Mouse (Mus musculus) right cerebral cortex, postnatal 4 days (tissue): ENCODE data around the gene Defb5.
"Not testable (repeated sequence)": the region's sequence is repeated elsewhere in the genome, so short reads cannot be mapped to it uniquely, and the experiment has no call there.

Experiments
- DNase-seq: peaks from one replicate; pipeline ENCODE4 v3.0.0-alpha.2; 2022

The Defb5 gene

DNA sequence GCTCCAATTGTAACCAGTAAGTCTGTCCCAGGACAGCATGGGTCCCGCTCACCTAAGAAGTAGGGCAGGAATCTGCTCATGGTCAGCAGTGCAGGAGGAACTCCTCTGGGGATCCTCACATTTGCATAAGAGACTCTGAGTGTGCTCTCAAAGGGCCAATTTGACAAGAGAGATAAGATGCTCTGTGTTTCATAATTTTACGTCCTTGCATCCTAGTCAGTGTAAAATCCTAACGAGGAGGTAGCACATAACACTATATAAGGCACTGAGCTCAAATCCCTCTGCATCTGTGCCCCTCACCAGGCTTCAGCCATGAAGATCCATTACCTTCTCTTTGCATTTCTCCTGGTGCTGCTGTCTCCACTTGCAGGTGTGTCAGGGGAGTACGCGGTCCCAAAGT, at the start of gene Defb5:
Gene Defb5 (plus strand): TSS at position 301 of the 400 bp plus-strand sequence.
- no peak for DNase-seq

DNA sequence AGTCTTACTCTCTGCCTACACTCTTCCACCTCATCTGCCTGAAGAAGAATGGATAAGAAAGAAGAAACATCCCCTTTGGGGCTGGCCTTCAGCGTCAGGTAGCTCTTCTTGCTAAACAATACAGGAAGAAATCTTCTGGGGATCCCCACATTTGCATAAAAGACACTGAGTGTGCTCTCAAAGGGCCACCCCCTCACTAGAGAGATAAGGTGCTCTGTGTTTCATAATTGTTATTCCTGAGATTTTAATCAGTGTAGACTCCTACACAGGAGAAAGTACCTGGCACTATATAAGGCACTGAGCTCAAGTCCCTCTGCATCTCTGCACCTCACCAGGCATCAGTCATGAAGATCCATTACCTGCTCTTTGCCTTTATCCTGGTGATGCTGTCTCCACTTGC, 22.2 kb upstream of the Defb5 start, which contains the start of gene Defb6:
Gene Defb6 (plus strand): TSS at position 318 of the 400 bp plus-strand sequence.
- DNase-seq = no peak

- no peak for DNase-seq
Measured at GRCm38 (mm10) chr8:19238101-19238500, 9.3 kb upstream of the Defb5 start.

- no peak for DNase-seq
Measured at GRCm38 (mm10) chr8:19239616-19240015, 7.8 kb upstream of the Defb5 start, which contains the start of gene Defb46. Defb46 (plus strand) TSS chr8:19239916.

- no peak for DNase-seq
Measured at GRCm38 (mm10) chr8:19258136-19258535, 10.8 kb downstream of the Defb5 start.

DNA sequence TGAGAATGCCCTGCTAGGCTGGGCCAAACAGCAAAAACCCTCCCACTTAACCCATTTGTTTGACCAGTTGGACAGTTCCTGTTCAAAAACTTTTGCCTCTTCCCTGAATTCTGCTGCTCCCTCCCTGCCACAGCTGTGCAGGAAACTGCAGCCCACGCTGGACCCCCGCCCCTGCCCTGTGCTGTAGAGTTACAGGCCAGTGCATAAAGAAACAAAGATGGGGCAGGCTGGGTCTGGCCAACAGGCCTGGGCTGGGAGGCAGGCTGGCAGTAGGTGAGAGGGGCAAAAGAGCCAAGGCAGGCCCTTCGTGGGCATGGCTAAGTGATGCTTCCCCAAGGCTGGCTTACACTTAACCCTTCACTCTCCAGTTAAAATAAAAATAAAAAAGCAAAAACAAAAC, 12.3 kb downstream of the Defb5 start:
- no peak for DNase-seq

DNA sequence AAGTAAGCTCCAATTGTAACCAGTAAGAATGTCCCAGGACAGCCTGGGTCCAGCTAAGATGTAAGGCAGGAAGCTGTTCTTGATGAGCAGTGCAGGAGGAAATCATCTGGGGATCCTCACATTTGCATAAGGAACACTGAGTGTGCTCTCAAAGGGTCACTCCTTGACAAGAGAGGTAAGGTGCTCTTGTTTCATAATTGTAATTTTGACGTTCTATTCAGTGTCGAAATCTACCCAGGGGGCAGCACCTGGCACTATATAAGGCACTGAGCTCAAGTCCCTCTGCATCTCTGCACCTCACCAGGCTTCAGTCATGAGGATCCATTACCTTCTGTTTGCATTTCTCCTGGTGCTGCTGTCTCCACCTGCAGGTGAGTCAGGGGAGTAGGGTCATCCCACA, 45.7 kb downstream of the Defb5 start, which contains the start of gene Defb3:
Gene Defb3 (plus strand): TSS at position 301 of the 400 bp plus-strand sequence.
- DNase-seq = not testable (repeated sequence)

- not testable (repeated sequence) for DNase-seq
Measured at GRCm38 (mm10) chr8:19298361-19298760, 51.0 kb downstream of the Defb5 start.
